17 mouse cellular contexts compared by ENCODE assay signal in genomic region chr10:122343291-122343690, GRCm38 (mm10).
DNase-seq lines count a peak whose midpoint lies in the region; ATAC-seq and TF ChIP-seq lines count a peak whose summit lies in the region.
"Had no signal": no experiment of that assay in that cellular context is flagged by ENCODE, and none has a peak within 500 bp of the region (broad histone marks: within the 10 kb centered on the region; RNA-seq: fewer than 3 reads in every experiment).

No protein-coding gene starts in this region.

- no peak overlapping the region for H3K4me3 ChIP-seq in liver, postnatal 0 days (ENCODE audit: low read depth, low read length)
- H3K4me3 ChIP-seq in kidney, adult 2 months (ENCODE audit: insufficient read depth, low read depth, low read length), result no peak overlapping the region
- no peak overlapping the region for H3K4me3 ChIP-seq in kidney, embryonic 16.5 days (ENCODE audit: low read length)
- no peak overlapping the region for H3K4me3 ChIP-seq in hindbrain, embryonic 10.5 days
- H3K4me3 ChIP-seq: forebrain, embryonic 15.5 days; heart, embryonic 10.5 days; midbrain, embryonic 12.5 days; neural tube, embryonic 15.5 days had no signal

- H3K27me3 ChIP-seq in liver, postnatal 0 days (ENCODE audit: insufficient read depth, low read length), result no peaks in the 10 kb centered on the region
- no peaks in the 10 kb centered on the region for H3K27me3 ChIP-seq in kidney, adult 2 months (replicated peaks; ENCODE audit: control insufficient read depth, insufficient read depth, low read length)
- H3K27me3 ChIP-seq in kidney, embryonic 16.5 days (ENCODE audit: insufficient read depth, low read length), result no peaks in the 10 kb centered on the region
- no peaks in the 10 kb centered on the region for H3K27me3 ChIP-seq in hindbrain, embryonic 10.5 days (ENCODE audit: insufficient read depth, poor library complexity, severe bottlenecking)
- H3K27me3 ChIP-seq: forebrain, embryonic 15.5 days; midbrain, embryonic 12.5 days; neural tube, embryonic 15.5 days had no signal

- ATAC-seq in liver, postnatal 0 days, result peak; percentile 75
- peak; percentile 74 for ATAC-seq in kidney, embryonic 16.5 days (ENCODE audit: low FRiP score, low TSS enrichment)
- ATAC-seq: forebrain, embryonic 15.5 days; hindbrain, postnatal 0 days; lung, postnatal 0 days had no signal

- no peak for TF ChIP-seq CTCF in liver, postnatal 0 days (IDR thresholded peaks at IDR 0.05; ENCODE audit: low read depth)
- TF ChIP-seq CTCF in kidney, adult 2 months (conservative IDR thresholded peaks at IDR 0.05; ENCODE audit: insufficient read depth, insufficient read length, low read depth, low read length), result no peak

- TF ChIP-seq EP300 in liver, postnatal 0 days (IDR thresholded peaks at IDR 0.05; ENCODE audit: low read depth), result no peak

- H3K9me3 ChIP-seq in liver, postnatal 0 days (ENCODE audit: low read length), result no peaks in the 10 kb centered on the region; the same call in 1 of the 2 replicates
- H3K9me3 ChIP-seq in kidney, embryonic 16.5 days (ENCODE audit: low read length), result peaks cover 7% of the 10 kb centered on the region; the same call in 1 of the 2 replicates
- H3K9me3 ChIP-seq in hindbrain, embryonic 10.5 days, result no peaks in the 10 kb centered on the region
- H3K9me3 ChIP-seq: forebrain, embryonic 15.5 days; heart, embryonic 10.5 days; midbrain, embryonic 12.5 days; neural tube, embryonic 15.5 days had no signal

- H3K4me1 ChIP-seq in liver, postnatal 0 days (ENCODE audit: insufficient read depth), result no peaks in the 10 kb centered on the region
- H3K4me1 ChIP-seq in kidney, adult 2 months (ENCODE audit: control insufficient read depth, insufficient read depth, low read length), result peaks cover 2% of the 10 kb centered on the region; the same call in 1 of the 2 replicates
- peaks cover 3% of the 10 kb centered on the region; the same call in 1 of the 2 replicates for H3K4me1 ChIP-seq in kidney, embryonic 16.5 days (ENCODE audit: insufficient read depth, low read length)
- no peaks in the 10 kb centered on the region for H3K4me1 ChIP-seq in hindbrain, embryonic 10.5 days (replicated peaks)
- H3K4me1 ChIP-seq: forebrain, embryonic 15.5 days; heart, embryonic 10.5 days; midbrain, embryonic 12.5 days; neural tube, embryonic 15.5 days had no signal

- no peak overlapping the region for H3K27ac ChIP-seq in liver, postnatal 0 days (ENCODE audit: low read depth)
- H3K27ac ChIP-seq in kidney, adult 2 months (ENCODE audit: insufficient read depth, low read depth, low read length), result no peak overlapping the region
- 0 out of 2 replicates have a peak overlapping the region, but pooled peaks have one; percentile 31 for H3K27ac ChIP-seq in kidney, embryonic 16.5 days (ENCODE audit: low read length)
- no peak overlapping the region for H3K27ac ChIP-seq in hindbrain, embryonic 10.5 days
- H3K27ac ChIP-seq: forebrain, embryonic 15.5 days; heart, embryonic 10.5 days; hindbrain, postnatal 0 days; liver, embryonic 14.5 days; midbrain, embryonic 12.5 days; neural tube, embryonic 15.5 days had no signal

- 71% methylated on average over 9 of the region's 9 CpGs for WGBS in liver, postnatal 0 days (ENCODE audit: insufficient replicate concordance)
- WGBS in kidney, adult 2 months, result 46% methylated on average over 9 of the region's 9 CpGs
- 68% methylated on average over 9 of the region's 9 CpGs for WGBS in kidney, embryonic 16.5 days
- 91% methylated on average over 9 of the region's 9 CpGs for WGBS in hindbrain, embryonic 10.5 days

- DNase-seq in liver, postnatal 0 days, result peak; percentile 17
- no peak for DNase-seq in liver
- DNase-seq in kidney, adult 2 months, result peak; percentile 87
- peak; percentile 36 to 54 for DNase-seq in kidney, postnatal 4 days
- no peak for DNase-seq in hindbrain, embryonic 10.5 days (ENCODE audit: low spot score)
- no peak for DNase-seq in left cerebral cortex, postnatal 14 days (ENCODE audit: low spot score in 2 of 2)
- DNase-seq: adrenal gland, postnatal 25 days; cerebellum, adult 9-10 months; right cerebral cortex, adult 18-20 months had no signal

- no peaks in the 10 kb centered on the region for H3K36me3 ChIP-seq in liver, postnatal 0 days (replicated peaks; ENCODE audit: insufficient read depth, low read length)
- no peaks in the 10 kb centered on the region for H3K36me3 ChIP-seq in kidney, adult 2 months (ENCODE audit: control insufficient read depth, insufficient read depth, low read length)
- H3K36me3 ChIP-seq in kidney, embryonic 16.5 days (ENCODE audit: insufficient read depth, low read length), result no peaks in the 10 kb centered on the region
- H3K36me3 ChIP-seq in hindbrain, embryonic 10.5 days, result no peaks in the 10 kb centered on the region
- H3K36me3 ChIP-seq: forebrain, embryonic 15.5 days; heart, embryonic 10.5 days; midbrain, embryonic 12.5 days; neural tube, embryonic 15.5 days had no signal

- no peak overlapping the region for H3K9ac ChIP-seq in liver, postnatal 0 days (replicated peaks)
- H3K9ac ChIP-seq in kidney, embryonic 16.5 days (replicated peaks; ENCODE audit: low read length), result no peak overlapping the region
- H3K9ac ChIP-seq: forebrain, embryonic 15.5 days; liver, embryonic 14.5 days; midbrain, embryonic 12.5 days; neural tube, embryonic 15.5 days had no signal

- TF ChIP-seq POLR2A in kidney, adult 2 months (IDR thresholded peaks at IDR 0.05; ENCODE audit: low read depth, low read length), result no peak

- no peak overlapping the region for H3K4me2 ChIP-seq in liver, postnatal 0 days (ENCODE audit: low read depth, low read length)
- H3K4me2 ChIP-seq in kidney, embryonic 16.5 days (replicated peaks; ENCODE audit: low read depth, low read length), result no peak overlapping the region
- H3K4me2 ChIP-seq: forebrain, embryonic 15.5 days; midbrain, embryonic 12.5 days; neural tube, embryonic 15.5 days had no signal

- intact Hi-C loops in left cerebral cortex, postnatal 14 days (cut with DNase I), result no loop called here

Comparison
In these comparisons a context has a peak if more than half of its experiments do, and no peak if none do; other contexts are left out.
1. DNase-seq: peak in liver, postnatal 0 days (single experiment), kidney, adult 2 months (single experiment) and kidney, postnatal 4 days (2 of 2); none in liver (single experiment), hindbrain, embryonic 10.5 days (single experiment) and left cerebral cortex, postnatal 14 days (0 of 2).